In genomic region chr5:48240751-48241150, GRCm38 (mm10) we compare ENCODE assay signal across 8 mouse cellular contexts.
DNase-seq lines count a peak whose midpoint lies in the region; ATAC-seq and TF ChIP-seq lines count a peak whose summit lies in the region.
"Not testable (repeated sequence)": the region's sequence is repeated elsewhere in the genome, so short reads cannot be mapped to it uniquely, and the experiment has no call there.

No protein-coding gene starts in this region.

- H3K27ac ChIP-seq in forebrain, embryonic 11.5 days (ENCODE audit: low read depth, low read length); kidney, postnatal 0 days; limb, embryonic 10.5 days; midbrain, embryonic 15.5 days: not testable (repeated sequence)

- peak; percentile 11 for DNase-seq in MEL-GATA-1-ER (ENCODE audit: extremely low read depth, low read depth)
- peak; percentile 1 for DNase-seq in cerebellum, adult 11 months
- DNase-seq in forebrain, embryonic 11.5 days (ENCODE audit: low spot score) = not testable (repeated sequence)
- peak; percentile 17 to 54 for DNase-seq in heart, postnatal 14 days
- peak; percentile 64 for DNase-seq in kidney, postnatal 0 days (ENCODE audit: low spot score)
- peak; percentile 37 for DNase-seq in limb, embryonic 10.5 days (ENCODE audit: low spot score)
- DNase-seq in telencephalon, adult 2 months (ENCODE audit: low read depth, low spot score) = peak; percentile 41

- 35% methylated on average over 6 of the region's 6 CpGs for WGBS in forebrain, embryonic 11.5 days
- WGBS in kidney, postnatal 0 days = 36% methylated on average over 6 of the region's 6 CpGs
- WGBS in limb, embryonic 10.5 days = 36% methylated on average over 6 of the region's 6 CpGs
- WGBS in midbrain, embryonic 15.5 days = 31% methylated on average over 6 of the region's 6 CpGs

- not testable (repeated sequence) for H3K9ac ChIP-seq in forebrain, embryonic 11.5 days (ENCODE audit: low read length); kidney, postnatal 0 days (ENCODE audit: low read depth, low read length); midbrain, embryonic 15.5 days

- TF ChIP-seq CTCF in kidney, postnatal 0 days (IDR thresholded peaks at IDR 0.05; ENCODE audit: low read depth) = peak; percentile 75

- H3K4me1 ChIP-seq in forebrain, embryonic 11.5 days (replicated peaks; ENCODE audit: control insufficient read depth, insufficient read depth, low read length); kidney, postnatal 0 days (replicated peaks; ENCODE audit: insufficient read depth, low read length); limb, embryonic 10.5 days; midbrain, embryonic 15.5 days: not testable (repeated sequence)

- not testable (repeated sequence) for H3K4me2 ChIP-seq in forebrain, embryonic 11.5 days (ENCODE audit: low read depth, low read length, severe bottlenecking); kidney, postnatal 0 days (ENCODE audit: low read length); midbrain, embryonic 15.5 days

- ATAC-seq in forebrain, embryonic 11.5 days (replicated peaks; ENCODE audit: low FRiP score) = peak; percentile 71
- ATAC-seq in kidney, postnatal 0 days (replicated peaks; ENCODE audit: low FRiP score, low read depth) = not testable (repeated sequence)
- peak; percentile 91 for ATAC-seq in midbrain, embryonic 15.5 days (replicated peaks)

- intact Hi-C loops in heart, postnatal 14 days (cut with DNase I) = loop anchor here (5.0 to 10.0 kb wide), 2 partner anchors 102 to 206 kb away; no protein-coding TSS in a partner anchor

- H3K4me3 ChIP-seq in forebrain, embryonic 11.5 days (ENCODE audit: low read depth, low read length); kidney, postnatal 0 days (replicated peaks; ENCODE audit: low read depth, low read length); limb, embryonic 10.5 days; midbrain, embryonic 15.5 days: not testable (repeated sequence)

- not testable (repeated sequence) for H3K36me3 ChIP-seq in forebrain, embryonic 11.5 days (ENCODE audit: control insufficient read depth, insufficient read depth, low read length); kidney, postnatal 0 days (ENCODE audit: insufficient read depth, low read length); limb, embryonic 10.5 days; midbrain, embryonic 15.5 days (replicated peaks)

- H3K27me3 ChIP-seq in forebrain, embryonic 11.5 days (ENCODE audit: control insufficient read depth, insufficient read depth, low read length); kidney, postnatal 0 days (ENCODE audit: insufficient read depth, low read length); limb, embryonic 10.5 days (ENCODE audit: low read depth, poor library complexity, severe bottlenecking); midbrain, embryonic 15.5 days (replicated peaks): not testable (repeated sequence)

- H3K9me3 ChIP-seq in forebrain, embryonic 11.5 days (ENCODE audit: control insufficient read depth, low read length); kidney, postnatal 0 days (replicated peaks; ENCODE audit: low read length); limb, embryonic 10.5 days (replicated peaks); midbrain, embryonic 15.5 days: not testable (repeated sequence)
